Comparison of ENCODE assay signal across 13 mouse cellular contexts in genomic region chr2:147905759-147906740, GRCm38 (mm10).
A peak's percentile ranks its signal among the peaks of the same experiment; 100 is the strongest.
DNase-seq lines count a peak whose midpoint lies in the region; ATAC-seq and TF ChIP-seq lines count a peak whose summit lies in the region.
"Had no signal": no experiment of that assay in that cellular context is flagged by ENCODE, and none has a peak within 500 bp of the region (broad histone marks: within the 10 kb centered on the region; RNA-seq: fewer than 3 reads in every experiment).

No protein-coding gene starts in this region.

- intact Hi-C loops in heart, postnatal 25 days (cut with DNase I), result no loop called here

- H3K4me3 ChIP-seq in stomach, embryonic 14.5 days (ENCODE audit: low read depth, low read length), result no peak overlapping the region
- no peak overlapping the region for H3K4me3 ChIP-seq in stomach, postnatal 0 days (ENCODE audit: low read depth, low read length)
- no peak overlapping the region for H3K4me3 ChIP-seq in hindbrain, embryonic 16.5 days (ENCODE audit: low read length)
- H3K4me3 ChIP-seq in liver, embryonic 11.5 days (ENCODE audit: low read depth, low read length), result no peak overlapping the region
- H3K4me3 ChIP-seq: erythroblast, embryonic 14.5 days; limb, embryonic 15.5 days had no signal

- H3K4me2 ChIP-seq in stomach, embryonic 14.5 days (replicated peaks; ENCODE audit: low read depth, low read length), result no peak overlapping the region
- H3K4me2 ChIP-seq in stomach, postnatal 0 days (replicated peaks; ENCODE audit: low read depth), result no peak overlapping the region
- H3K4me2 ChIP-seq in hindbrain, embryonic 16.5 days (ENCODE audit: low read length), result no peak overlapping the region
- no peak overlapping the region for H3K4me2 ChIP-seq in liver, embryonic 11.5 days
- H3K4me2 ChIP-seq: heart, embryonic 11.5 days; limb, embryonic 15.5 days had no signal

- peak; percentile 74 for ATAC-seq in stomach, embryonic 14.5 days (ENCODE audit: insufficient number of reproducible peaks, insufficient read depth, low FRiP score, low read depth)
- no peak for ATAC-seq in stomach, postnatal 0 days (ENCODE audit: low FRiP score, low TSS enrichment)
- peak; percentile 58 for ATAC-seq in hindbrain, embryonic 16.5 days
- ATAC-seq in liver, embryonic 11.5 days (replicated peaks; ENCODE audit: low FRiP score), result peak; percentile 43; the same call in 1 of the 2 replicates
- ATAC-seq in megakaryocyte, adult 5-6 weeks (ENCODE audit: poor library complexity, severe bottlenecking), result no peak

- TF ChIP-seq CTCF in stomach, postnatal 0 days (IDR thresholded peaks at IDR 0.05; ENCODE audit: low read depth), result no peak

- H3K9ac ChIP-seq in stomach, embryonic 14.5 days (replicated peaks; ENCODE audit: low read depth, low read length), result no peak overlapping the region
- no peak overlapping the region for H3K9ac ChIP-seq in stomach, postnatal 0 days (ENCODE audit: low read length)
- no peak overlapping the region for H3K9ac ChIP-seq in hindbrain, embryonic 16.5 days (ENCODE audit: low read depth, low read length)
- no peak overlapping the region for H3K9ac ChIP-seq in liver, embryonic 11.5 days (ENCODE audit: low read depth, low read length)
- H3K9ac ChIP-seq: limb, embryonic 15.5 days had no signal

- no peaks in the 10 kb centered on the region for H3K27me3 ChIP-seq in stomach, embryonic 14.5 days (ENCODE audit: control insufficient read depth, insufficient read depth, low read length)
- no peaks in the 10 kb centered on the region for H3K27me3 ChIP-seq in stomach, postnatal 0 days (ENCODE audit: control insufficient read depth, insufficient read depth, low read length)
- H3K27me3 ChIP-seq in hindbrain, embryonic 16.5 days (replicated peaks; ENCODE audit: control insufficient read depth, insufficient read depth, low read length), result peaks cover 32% of the 10 kb centered on the region
- H3K27me3 ChIP-seq in liver, embryonic 11.5 days (replicated peaks; ENCODE audit: control insufficient read depth, insufficient read depth, low read length), result no peaks in the 10 kb centered on the region
- H3K27me3 ChIP-seq: limb, embryonic 15.5 days had no signal

- WGBS in stomach, embryonic 14.5 days, result 19% methylated on average over 19 of the region's 19 CpGs
- 34% methylated on average over 19 of the region's 19 CpGs for WGBS in stomach, postnatal 0 days
- WGBS in hindbrain, embryonic 16.5 days, result 10% methylated on average over 19 of the region's 19 CpGs
- 43% methylated on average over 19 of the region's 19 CpGs for WGBS in liver, embryonic 11.5 days

- H3K4me1 ChIP-seq in stomach, embryonic 14.5 days (ENCODE audit: control insufficient read depth, insufficient read depth, low read length), result 0 out of 2 replicates have a peak, but pooled peaks cover 3% of the 10 kb centered on the region
- H3K4me1 ChIP-seq in stomach, postnatal 0 days (replicated peaks; ENCODE audit: control insufficient read depth, insufficient read depth), result no peaks in the 10 kb centered on the region
- peaks cover 5% of the 10 kb centered on the region; the same call in 1 of the 2 replicates for H3K4me1 ChIP-seq in hindbrain, embryonic 16.5 days (ENCODE audit: control insufficient read depth, insufficient read depth, low read depth, low read length)
- no peaks in the 10 kb centered on the region for H3K4me1 ChIP-seq in liver, embryonic 11.5 days (replicated peaks; ENCODE audit: control insufficient read depth, insufficient read depth, low read length)

- no peak for DNase-seq in stomach, postnatal 0 days (ENCODE audit: low spot score)
- DNase-seq in liver, embryonic 11.5 days (ENCODE audit: low spot score), result no peak
- peak; percentile 59 for DNase-seq in yolk sac, embryonic 10.5 days (ENCODE audit: low spot score)
- no peak for DNase-seq in heart, postnatal 25 days (ENCODE audit: low spot score)
- no peak for DNase-seq in frontal cortex, postnatal 36 days (ENCODE audit: low spot score in 2 of 2)
- DNase-seq: cerebellum, adult 11-12 months; right cerebral cortex, postnatal 4 days had no signal

- H3K36me3 ChIP-seq in stomach, embryonic 14.5 days (ENCODE audit: control insufficient read depth, insufficient read depth, low read length), result no peaks in the 10 kb centered on the region
- H3K36me3 ChIP-seq in stomach, postnatal 0 days (ENCODE audit: control insufficient read depth, insufficient read depth, low read length), result no peaks in the 10 kb centered on the region
- H3K36me3 ChIP-seq in hindbrain, embryonic 16.5 days (ENCODE audit: control insufficient read depth, insufficient read depth, low read length), result no peaks in the 10 kb centered on the region
- no peaks in the 10 kb centered on the region for H3K36me3 ChIP-seq in liver, embryonic 11.5 days (ENCODE audit: control insufficient read depth, insufficient read depth, low read length)
- H3K36me3 ChIP-seq: limb, embryonic 15.5 days had no signal

- no peaks in the 10 kb centered on the region for H3K9me3 ChIP-seq in stomach, embryonic 14.5 days (ENCODE audit: control insufficient read depth, low read depth, low read length)
- H3K9me3 ChIP-seq in stomach, postnatal 0 days (ENCODE audit: control insufficient read depth, low read length), result no peaks in the 10 kb centered on the region
- no peaks in the 10 kb centered on the region for H3K9me3 ChIP-seq in hindbrain, embryonic 16.5 days (ENCODE audit: control insufficient read depth, low read length)
- no peaks in the 10 kb centered on the region for H3K9me3 ChIP-seq in liver, embryonic 11.5 days (ENCODE audit: control insufficient read depth, low read length)
- H3K9me3 ChIP-seq: limb, embryonic 15.5 days had no signal

- no peak for TF ChIP-seq EP300 in stomach, postnatal 0 days (optimal IDR thresholded peaks at IDR 0.05)

- H3K27ac ChIP-seq in stomach, embryonic 14.5 days (ENCODE audit: low read length), result no peak overlapping the region
- no peak overlapping the region for H3K27ac ChIP-seq in stomach, postnatal 0 days (replicated peaks)
- H3K27ac ChIP-seq in hindbrain, embryonic 16.5 days (ENCODE audit: low read depth, low read length), result no peak overlapping the region
- H3K27ac ChIP-seq in liver, embryonic 11.5 days (ENCODE audit: low read depth, low read length), result no peak overlapping the region
- H3K27ac ChIP-seq: limb, embryonic 15.5 days had no signal

Comparison
In these comparisons a context has a peak if more than half of its experiments do, and no peak if none do; other contexts are left out.
1. ATAC-seq: peak in stomach, embryonic 14.5 days (single experiment), hindbrain, embryonic 16.5 days (single experiment) and liver, embryonic 11.5 days (single experiment); none in stomach, postnatal 0 days (single experiment) and megakaryocyte, adult 5-6 weeks (single experiment).